Mouse (Mus musculus) myocyte (in vitro differentiated cells): Measurements from ENCODE around the gene Mettl7a2.
"Not testable (repeated sequence)": the region's sequence is repeated elsewhere in the genome, so short reads cannot be mapped to it uniquely, and the experiment has no call there.

Experiments
- CEBPB ChIP-seq: IDR thresholded peaks from 2 replicates; pipeline ENCODE4 v1.6.1; 2011; ENCODE audit warnings: mild to moderate bottlenecking, moderate library complexity; ENCODE audit not compliant: poor library complexity, insufficient read depth, severe bottlenecking
- E2F4 ChIP-seq: IDR thresholded peaks from one replicate; pipeline ENCODE4 v1.6.1; 2011; ENCODE audit warnings: mild to moderate bottlenecking, control low read depth, moderate library complexity; ENCODE audit not compliant: insufficient read depth
- MAX ChIP-seq: IDR thresholded peaks from one replicate; pipeline ENCODE4 v1.6.1; 2011; ENCODE audit warnings: low read depth, mild to moderate bottlenecking, control low read depth
- MYOD1 ChIP-seq, 3 experiments: IDR thresholded peaks; one replicate each; pipeline ENCODE4 v1.6.1; 2011; ENCODE audit warnings: control low read depth in 2 of 3, low read depth in 2 of 3, mild to moderate bottlenecking in 2 of 3, moderate library complexity in 1 of 3; ENCODE audit not compliant: insufficient read length in 2 of 3, control insufficient read depth in 1 of 3
- MYOG ChIP-seq, 3 experiments: IDR thresholded peaks; one replicate each; pipeline ENCODE4 v1.6.1; 2011; ENCODE audit warnings: control low read depth in 2 of 3, low read depth in 2 of 3, mild to moderate bottlenecking in 2 of 3; ENCODE audit not compliant: insufficient read length in 2 of 3, control insufficient read depth in 1 of 3, insufficient read depth in 1 of 3
- POLR2A ChIP-seq: IDR thresholded peaks from one replicate; pipeline ENCODE4 v1.6.1; 2011; ENCODE audit warnings: low read depth, mild to moderate bottlenecking, control low read depth, moderate library complexity; ENCODE audit not compliant: insufficient read length
- POLR2AphosphoS2 ChIP-seq: IDR thresholded peaks from one replicate; pipeline ENCODE4 v1.6.1; 2011; ENCODE audit warnings: low read depth, control low read depth; ENCODE audit not compliant: insufficient read length
- REST ChIP-seq: IDR thresholded peaks from one replicate; pipeline ENCODE4 v1.6.1; 2011; ENCODE audit warnings: mild to moderate bottlenecking, control low read depth, moderate library complexity; ENCODE audit not compliant: insufficient read depth, insufficient read length
- TCF12 ChIP-seq: IDR thresholded peaks from one replicate; pipeline ENCODE4 v1.6.1; 2011; ENCODE audit warnings: mild to moderate bottlenecking, control low read depth; ENCODE audit not compliant: poor library complexity, insufficient read depth, severe bottlenecking
- USF1 ChIP-seq: IDR thresholded peaks from one replicate; pipeline ENCODE4 v1.6.1; 2011; ENCODE audit warnings: low read depth, mild to moderate bottlenecking, control low read depth, moderate library complexity

DNA sequence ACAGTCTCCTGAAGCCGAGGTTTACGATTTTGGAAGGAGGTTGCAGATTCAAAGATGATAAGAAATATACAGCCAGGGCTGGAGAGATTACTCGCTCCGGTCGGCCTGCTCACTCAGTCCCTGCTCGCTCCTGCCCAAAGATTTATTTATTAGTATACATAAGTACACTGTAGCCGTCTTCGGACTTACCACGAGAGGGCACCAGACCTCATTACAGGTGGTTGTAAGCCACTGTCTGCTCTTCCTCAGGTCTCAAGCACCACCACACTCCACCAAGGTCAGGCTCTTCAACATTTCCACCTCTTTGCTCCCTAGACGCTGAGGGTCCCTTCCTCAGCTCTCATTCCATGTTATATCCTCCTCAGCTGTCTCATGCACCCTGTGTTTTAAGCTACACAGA is 15.2 kb upstream of the Mettl7a2 start:
- TF ChIP-seq POLR2A; MYOG (IDR thresholded peaks at IDR 0.05; ENCODE audit: control insufficient read depth in 1 of 3, insufficient read depth in 1 of 3, insufficient read length in 2 of 3, low read depth in 2 of 3); POLR2AphosphoS2; MAX; E2F4; MYOD1 (IDR thresholded peaks at IDR 0.05; ENCODE audit: control insufficient read depth in 1 of 3, insufficient read length in 2 of 3, low read depth in 2 of 3); USF1; CEBPB; TCF12; REST: not testable (repeated sequence)
